Mouse (Mus musculus) megakaryocyte, embryonic 14.5 days (primary cell): Measurements from ENCODE around the gene Mtx3.

ENCODE experiments used
- FLI1 ChIP-seq: IDR thresholded peaks from 2 replicates; pipeline ENCODE4 v1.6.1; 2012; ENCODE audit warnings: low read length, inconsistent platforms, mixed read lengths
- GATA1 ChIP-seq: IDR thresholded peaks from 3 replicates; pipeline ENCODE4 v1.6.1; 2012; ENCODE audit warnings: mixed read lengths, low read length, inconsistent platforms, borderline replicate concordance

DNA sequence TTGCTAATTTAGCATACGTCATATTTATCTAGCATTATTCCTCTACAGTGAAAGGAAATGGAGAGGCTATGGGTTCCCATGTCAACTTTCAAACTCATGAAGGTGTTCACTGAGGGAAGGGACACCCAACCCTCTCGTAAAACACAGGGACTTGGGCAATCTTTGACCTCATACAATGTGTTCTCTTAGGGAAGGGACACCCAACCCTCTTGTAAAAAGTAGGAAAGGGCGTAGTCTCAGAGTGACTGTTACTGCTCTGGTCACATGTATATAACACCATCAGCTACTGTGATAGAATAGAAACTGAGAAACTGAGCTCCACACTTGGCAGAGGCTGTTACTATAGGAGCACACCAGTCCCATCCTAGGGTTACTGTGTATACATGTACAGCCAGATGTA, 36.7 kb upstream of the Mtx3 start:
- no peak for TF ChIP-seq FLI1
- no peak for TF ChIP-seq GATA1
